Mouse (Mus musculus) mouse trophoblast stem cell (cell line): ENCODE results near the gene Slfn14.
"Not testable (repeated sequence)": the region's sequence is repeated elsewhere in the genome, so short reads cannot be mapped to it uniquely, and the experiment has no call there.

Experiments used
- in situ Hi-C, 2 experiments: fragments of 300-500 bp; cut with MseI, MboI; formaldehyde crosslinking; loops; 2 replicates in 1 of 2; 3 replicates in 1 of 2; pipeline ENCODE4 v1.15.1; 2025

Gene Slfn14

GRCm38 (mm10) chr11:83285627-83286026, 899 bp downstream of the Slfn14 start:
- in situ Hi-C loops, result no loop called here

GRCm38 (mm10) chr11:83282084-83282483, 4.4 kb downstream of the Slfn14 start:
- in situ Hi-C loops, result no loop called here

- in situ Hi-C loops, result no loop called here
These were observed 6.8 kb downstream of the Slfn14 start for GRCm38 (mm10) chr11:83279691-83280090.

GRCm38 (mm10) chr11:83279024-83279423, 7.5 kb downstream of the Slfn14 start:
- in situ Hi-C loops, result no loop called here

GRCm38 (mm10) chr11:83276251-83276650, 10.3 kb downstream of the Slfn14 start:
- in situ Hi-C loops, result no loop called here

GRCm38 (mm10) chr11:83271951-83272843, 14.3 kb downstream of the Slfn14 start:
- in situ Hi-C loops, result no loop called here

GRCm38 (mm10) chr11:83271151-83271950, 15.2 kb downstream of the Slfn14 start:
- in situ Hi-C loops, result no loop called here

GRCm38 (mm10) chr11:83270842-83271150, 15.7 kb downstream of the Slfn14 start:
- in situ Hi-C loops, result no loop called here

GRCm38 (mm10) chr11:83263146-83263545, 23.4 kb downstream of the Slfn14 start:
- in situ Hi-C loops, result no loop called here

- in situ Hi-C loops, result no loop called here
These were observed 23.9 kb downstream of the Slfn14 start for GRCm38 (mm10) chr11:83262673-83263072.

- in situ Hi-C loops, result not testable (repeated sequence)
These were observed 29.3 kb downstream of the Slfn14 start for GRCm38 (mm10) chr11:83257211-83257610.

- in situ Hi-C loops, result no loop called here
These were observed 46.7 kb downstream of the Slfn14 start for GRCm38 (mm10) chr11:83239811-83240210.

- in situ Hi-C loops, result no loop called here
These were observed 48.1 kb downstream of the Slfn14 start for GRCm38 (mm10) chr11:83238389-83238788.

- in situ Hi-C loops, result not testable (repeated sequence)
These were observed 49.1 kb downstream of the Slfn14 start for GRCm38 (mm10) chr11:83237390-83237789.

GRCm38 (mm10) chr11:83233621-83234020, 52.9 kb downstream of the Slfn14 start:
- in situ Hi-C loops, result not testable (repeated sequence)

- in situ Hi-C loops, result no loop called here
These were observed 55.6 kb downstream of the Slfn14 start for GRCm38 (mm10) chr11:83230966-83231365.

- in situ Hi-C loops, result no loop called here
These were observed 58.4 kb downstream of the Slfn14 start for GRCm38 (mm10) chr11:83227926-83228723.

- in situ Hi-C loops, result no loop called here
These were observed 61.1 kb downstream of the Slfn14 start for GRCm38 (mm10) chr11:83225371-83225960.
